Comparison of ENCODE assay signal across 25 mouse cellular contexts in the genomic region with DNA sequence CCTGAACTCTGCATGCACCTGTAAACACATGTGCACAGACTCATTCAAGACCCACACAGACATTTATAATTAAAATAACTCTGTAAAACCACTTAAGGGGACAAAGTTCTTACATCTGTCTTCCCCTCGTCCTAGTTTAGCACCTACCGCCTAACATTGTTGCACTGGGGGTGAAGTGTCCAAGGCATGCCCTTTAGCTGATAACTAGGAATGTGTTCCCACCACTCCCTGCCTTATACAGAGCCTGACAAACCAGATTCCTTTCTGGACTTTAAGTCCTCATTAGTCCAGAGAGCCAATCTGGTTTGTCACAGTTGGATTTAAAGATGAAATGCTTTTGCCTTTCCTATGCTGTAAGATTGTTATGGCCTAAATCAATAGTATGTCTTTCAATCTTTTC. TPM values are rescaled to one million over a fixed set of nuclear protein-coding genes. Genes with fewer than 3 reads are reported as not detected.
DNase-seq lines count a peak whose midpoint lies in the region; ATAC-seq and TF ChIP-seq lines count a peak whose summit lies in the region.
"Had no signal": no experiment of that assay in that cellular context is flagged by ENCODE, and none has a peak within 500 bp of the region (broad histone marks: within the 10 kb centered on the region; RNA-seq: fewer than 3 reads in every experiment).

No protein-coding gene starts in this region.

- TF ChIP-seq CTCF in lung, postnatal 0 days (IDR thresholded peaks at IDR 0.05) = no peak

- H3K4me2 ChIP-seq in lung, postnatal 0 days (replicated peaks; ENCODE audit: low read depth, low read length) = no peak overlapping the region
- H3K4me2 ChIP-seq in intestine, embryonic 15.5 days (replicated peaks) = no peak overlapping the region
- H3K4me2 ChIP-seq: embryonic facial prominence, embryonic 13.5 days; embryonic facial prominence, embryonic 15.5 days; forebrain, embryonic 12.5 days had no signal

- H3K9me3 ChIP-seq in lung, postnatal 0 days (ENCODE audit: low read length) = no peaks in the 10 kb centered on the region
- H3K9me3 ChIP-seq in intestine, embryonic 15.5 days = no peaks in the 10 kb centered on the region
- H3K9me3 ChIP-seq: embryonic facial prominence, embryonic 13.5 days; embryonic facial prominence, embryonic 15.5 days; forebrain, embryonic 10.5 days; forebrain, embryonic 12.5 days; G1E had no signal

- 57% methylated on average over 2 of the region's 2 CpGs for WGBS in lung, postnatal 0 days
- WGBS in intestine, embryonic 15.5 days = 72% methylated on average over 2 of the region's 2 CpGs

- peak; percentile 31 for DNase-seq in lung, postnatal 0 days (ENCODE audit: low spot score)
- no peak for DNase-seq in lung, postnatal 36 days
- DNase-seq in R1 (ENCODE audit: low read depth, low spot score) = peak; percentile 84
- no peak for DNase-seq in cerebellum, adult 11-12 months
- no peak for DNase-seq in testis, postnatal 10 days (ENCODE audit: low spot score)
- no peak for DNase-seq in kidney, adult 9 months
- DNase-seq: adrenal gland, adult 8-10 months; adrenal gland, postnatal 14 days; adrenal gland, postnatal 36 days; cerebellum, adult 18-20 months; cerebellum, adult 8-10 months; cerebellum, adult 9-11 months; cerebellum, postnatal 14 days; cerebellum, postnatal 36 days; embryo, embryonic 11 days had no signal

- no peak overlapping the region for H3K9ac ChIP-seq in lung, postnatal 0 days (replicated peaks; ENCODE audit: low read depth)
- no peak overlapping the region for H3K9ac ChIP-seq in intestine, embryonic 15.5 days
- H3K9ac ChIP-seq: embryonic facial prominence, embryonic 13.5 days; embryonic facial prominence, embryonic 15.5 days; forebrain, embryonic 12.5 days had no signal

- 0 out of 2 replicates have a peak, but pooled peaks have one; percentile 15 for TF ChIP-seq EP300 in lung, postnatal 0 days (IDR thresholded peaks at IDR 0.05)

- no peaks in the 10 kb centered on the region for H3K4me1 ChIP-seq in lung, postnatal 0 days (ENCODE audit: insufficient read depth, low read depth, low read length)
- H3K4me1 ChIP-seq in intestine, embryonic 15.5 days (replicated peaks) = no peaks in the 10 kb centered on the region
- H3K4me1 ChIP-seq: embryonic facial prominence, embryonic 13.5 days; embryonic facial prominence, embryonic 15.5 days; forebrain, embryonic 10.5 days; forebrain, embryonic 12.5 days had no signal

- H3K27ac ChIP-seq in lung, postnatal 0 days (ENCODE audit: low read length) = no peak overlapping the region
- no peak overlapping the region for H3K27ac ChIP-seq in intestine, embryonic 15.5 days
- H3K27ac ChIP-seq: embryonic facial prominence, embryonic 13.5 days; embryonic facial prominence, embryonic 15.5 days; forebrain, embryonic 12.5 days had no signal

- H3K27me3 ChIP-seq in lung, postnatal 0 days (replicated peaks; ENCODE audit: insufficient read depth, low read length) = no peaks in the 10 kb centered on the region
- H3K27me3 ChIP-seq in intestine, embryonic 15.5 days (replicated peaks) = no peaks in the 10 kb centered on the region
- H3K27me3 ChIP-seq: embryonic facial prominence, embryonic 13.5 days; embryonic facial prominence, embryonic 15.5 days; forebrain, embryonic 12.5 days; Patski had no signal

- H3K4me3 ChIP-seq in lung, postnatal 0 days (ENCODE audit: low read depth, low read length) = no peak overlapping the region
- no peak overlapping the region for H3K4me3 ChIP-seq in intestine, embryonic 15.5 days (replicated peaks)
- H3K4me3 ChIP-seq: embryonic facial prominence, embryonic 13.5 days; embryonic facial prominence, embryonic 15.5 days; erythroblast, embryonic 14.5 days; forebrain, embryonic 10.5 days; forebrain, embryonic 12.5 days had no signal

- peak; percentile 71 for ATAC-seq in lung, postnatal 0 days
- ATAC-seq in intestine, embryonic 15.5 days = peak; percentile 76
- ATAC-seq: activated CD4-positive, CD25-positive, alpha-beta regulatory T cell, adult 4 months; forebrain, embryonic 16.5 days; Patski had no signal

- no peaks in the 10 kb centered on the region for H3K36me3 ChIP-seq in lung, postnatal 0 days (ENCODE audit: insufficient read depth, low read length)
- no peaks in the 10 kb centered on the region for H3K36me3 ChIP-seq in intestine, embryonic 15.5 days
- H3K36me3 ChIP-seq: embryonic facial prominence, embryonic 13.5 days; embryonic facial prominence, embryonic 15.5 days; forebrain, embryonic 10.5 days; forebrain, embryonic 12.5 days; G1E had no signal

RNA-seq across cellular contexts. Expression of gene Hdac2, which starts 41.9 kb away (rescaled TPM):
- 91.2 and 103 TPM in 2 replicates for polyA plus RNA-seq in lung, postnatal 0 days (2015; fragmentation: Nextera tagmentation; extraction: Ambion mirVana)
- 160 and 173 TPM in 2 replicates for polyA plus RNA-seq in intestine, embryonic 15.5 days (2015; fragmentation: Nextera tagmentation; extraction: Ambion mirVana)

Comparison
In these comparisons a context has a peak if more than half of its experiments do, and no peak if none do; other contexts are left out.
1. DNase-seq: peak in lung, postnatal 0 days (single experiment) and R1 (single experiment); none in lung, postnatal 36 days (single experiment), cerebellum, adult 11-12 months (single experiment), testis, postnatal 10 days (single experiment) and kidney, adult 9 months (single experiment).